ENCODE assay signal across 14 mouse cellular contexts in genomic region chr3:147285496-147285895, GRCm38 (mm10).
"Had no signal": no experiment of that assay in that cellular context is flagged by ENCODE, and none has a peak within 500 bp of the region (broad histone marks: within the 10 kb centered on the region; RNA-seq: fewer than 3 reads in every experiment).

No protein-coding gene starts in this region.

- H3K4me1 ChIP-seq: liver, embryonic 13.5 days; midbrain, embryonic 12.5 days; midbrain, embryonic 15.5 days; neural tube, embryonic 13.5 days had no signal

- H3K9ac ChIP-seq: liver, embryonic 13.5 days; midbrain, embryonic 12.5 days; midbrain, embryonic 15.5 days; neural tube, embryonic 13.5 days had no signal

- ATAC-seq: inflammation-experienced regulatory T-cells, adult 6 months; intestine, embryonic 16.5 days; midbrain, embryonic 15.5 days had no signal

- H3K4me2 ChIP-seq: liver, embryonic 13.5 days; midbrain, embryonic 12.5 days; midbrain, embryonic 15.5 days; neural tube, embryonic 13.5 days had no signal

- H3K9me3 ChIP-seq: liver, embryonic 13.5 days; midbrain, embryonic 12.5 days; midbrain, embryonic 15.5 days; neural tube, embryonic 13.5 days had no signal

- DNase-seq: kidney, adult 2 months; layer of hippocampus, adult 9-11 months; liver, embryonic 13.5 days; lung, adult 2 months; lung, postnatal 14 days; lung, postnatal 4 days; thymus, adult 18-20 months; thymus, postnatal 36 days had no signal

- H3K36me3 ChIP-seq: liver, embryonic 13.5 days; midbrain, embryonic 12.5 days; midbrain, embryonic 15.5 days; neural tube, embryonic 13.5 days had no signal

- H3K4me3 ChIP-seq: layer of hippocampus, adult 2 months; liver, embryonic 13.5 days; midbrain, embryonic 12.5 days; midbrain, embryonic 15.5 days; neural tube, embryonic 13.5 days had no signal

- H3K27me3 ChIP-seq: liver, embryonic 13.5 days; midbrain, embryonic 12.5 days; midbrain, embryonic 15.5 days; neural tube, embryonic 13.5 days had no signal

- H3K27ac ChIP-seq: layer of hippocampus, adult 2 months; liver, embryonic 13.5 days; midbrain, embryonic 12.5 days; midbrain, embryonic 15.5 days; neural tube, embryonic 13.5 days had no signal
